Mouse (Mus musculus) thymus, postnatal 0 days (tissue): ENCODE measurements around the gene Efemp2. TPM values are rescaled to one million over a fixed set of nuclear protein-coding genes. Genes with fewer than 3 reads are reported as not detected.
"Not testable (repeated sequence)": the region's sequence is repeated elsewhere in the genome, so short reads cannot be mapped to it uniquely, and the experiment has no call there.

Experiments used
- DNase-seq: peaks from one replicate; pipeline ENCODE4 v3.0.0-alpha.2; 2015; ENCODE audit warnings: low spot score
- polyA plus RNA-seq: library from polyadenylated mRNA; unstranded; fragments of >200 nt; fragmentation: Nextera tagmentation; extraction: Ambion mirVana; gene quantifications from 2 replicates; pipeline ENCODE4 v1.2.1, GENCODE M21; 2015

Gene Efemp2
- polyA plus RNA-seq, 1 experiment from 2014 or later = 27.9 TPM

GRCm38 (mm10) chr19:5477004-5477667 is 3.4 kb downstream of the Efemp2 start:
- peak; percentile 30 for DNase-seq

- no peak for DNase-seq
These were observed 4.0 kb downstream of the Efemp2 start for GRCm38 (mm10) chr19:5477668-5478300.

GRCm38 (mm10) chr19:5480016-5480415 is 6.3 kb downstream of the Efemp2 start:
- no peak for DNase-seq

GRCm38 (mm10) chr19:5481398-5481797 is 7.6 kb downstream of the Efemp2 start:
- no peak for DNase-seq

GRCm38 (mm10) chr19:5483386-5484359 is 9.9 kb downstream of the Efemp2 start:
- no peak for DNase-seq

- peak; percentile 38 for DNase-seq
These were observed 10.7 kb downstream of the Efemp2 start for GRCm38 (mm10) chr19:5484496-5484895.

GRCm38 (mm10) chr19:5485371-5485770 is 11.6 kb downstream of the Efemp2 start:
- DNase-seq = no peak

GRCm38 (mm10) chr19:5485821-5486220 is 12.1 kb downstream of the Efemp2 start:
- DNase-seq = no peak

- DNase-seq = no peak
These were observed 12.5 kb downstream of the Efemp2 start for GRCm38 (mm10) chr19:5486286-5486685.

- DNase-seq = no peak
These were observed 13.0 kb downstream of the Efemp2 start for GRCm38 (mm10) chr19:5486771-5487170.

- peak; percentile 94 for DNase-seq
These were observed 14.2 kb downstream of the Efemp2 start, which contains the start of gene Mus81 for GRCm38 (mm10) chr19:5487768-5488550. TSS of gene Mus81 (minus strand) at chr19:5488402.

GRCm38 (mm10) chr19:5488878-5489571 is 15.3 kb downstream of the Efemp2 start:
- DNase-seq = peak; percentile 99

- DNase-seq = not testable (repeated sequence)
These were observed 16.0 kb downstream of the Efemp2 start for GRCm38 (mm10) chr19:5489721-5490120.

- peak; percentile 98 for DNase-seq
These were observed 16.7 kb downstream of the Efemp2 start, which contains the start of gene Cfl1 for GRCm38 (mm10) chr19:5490313-5490897. TSS of gene Cfl1 (plus strand) at chr19:5490455.

- peak; percentile 90 for DNase-seq
These were observed 17.3 kb downstream of the Efemp2 start for GRCm38 (mm10) chr19:5490898-5491708.

- no peak for DNase-seq
These were observed 18.9 kb downstream of the Efemp2 start for GRCm38 (mm10) chr19:5492641-5493040.

- not testable (repeated sequence) for DNase-seq
These were observed 19.6 kb downstream of the Efemp2 start for GRCm38 (mm10) chr19:5493301-5493721.

- no peak for DNase-seq
These were observed 20.6 kb downstream of the Efemp2 start for GRCm38 (mm10) chr19:5494314-5494713.
